Mouse (Mus musculus) cerebellum, adult 2 months (tissue): ENCODE measurements around the gene Tmem198.

ENCODE experiments used
- CTCF ChIP-seq: fragments of 200-500 bp; IDR thresholded peaks from 2 replicates; pipeline ENCODE4 v1.5.1; 2011; ENCODE audit warnings: low read depth, mild to moderate bottlenecking, control low read depth, low read length, moderate library complexity, borderline replicate concordance; ENCODE audit not compliant: insufficient read depth
- POLR2A ChIP-seq: fragments of 200-500 bp; IDR thresholded peaks from 2 replicates; pipeline ENCODE4 v1.6.1; 2011; ENCODE audit warnings: low read length, control low read depth, borderline replicate concordance; ENCODE audit not compliant: insufficient read depth

- TF ChIP-seq CTCF = peak; percentile 95
- peak; percentile 27; the same call in 1 of the 2 replicates for TF ChIP-seq POLR2A
Measured at GRCm38 (mm10) chr1:75445751-75446611, 33.4 kb upstream of the Tmem198 start.
